Mouse (Mus musculus): ENCODE measurements around the gene Drd3. TPM values are rescaled to one million over a fixed set of nuclear protein-coding genes. Genes with fewer than 3 reads are reported as not detected.
A peak's percentile ranks its signal among the peaks of the same experiment; 100 is the strongest.

The Drd3 gene
- total and polyA plus RNA-seq, 3 experiments = not detected

DNA sequence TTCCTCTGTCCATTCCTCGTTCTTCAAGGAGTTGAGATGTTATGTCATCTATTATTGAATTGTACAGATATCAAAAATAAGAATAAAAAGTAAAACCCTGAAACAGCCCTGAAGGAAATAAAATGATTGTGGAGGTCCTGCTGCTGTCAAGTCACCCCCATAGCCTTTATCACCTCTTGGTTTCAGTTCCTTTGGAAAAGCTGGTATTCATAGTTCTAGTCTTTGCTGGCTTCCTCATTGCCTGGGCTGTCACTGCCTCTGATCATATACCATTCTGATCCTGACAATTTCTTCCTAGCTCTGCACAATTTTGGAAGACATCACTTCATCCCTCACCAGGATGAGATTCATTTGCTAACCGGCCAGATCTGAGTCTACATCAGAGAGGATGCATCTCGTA is 23.1 kb downstream of the Drd3 start:
- dilution Hi-C loops (cut with MboI; ENCODE audit: extremely low pct_ligation_motif_present, extremely low pct_unique_long_range_greater_than_20kb, low sequenced_read_pairs) = no loop called here

DNA sequence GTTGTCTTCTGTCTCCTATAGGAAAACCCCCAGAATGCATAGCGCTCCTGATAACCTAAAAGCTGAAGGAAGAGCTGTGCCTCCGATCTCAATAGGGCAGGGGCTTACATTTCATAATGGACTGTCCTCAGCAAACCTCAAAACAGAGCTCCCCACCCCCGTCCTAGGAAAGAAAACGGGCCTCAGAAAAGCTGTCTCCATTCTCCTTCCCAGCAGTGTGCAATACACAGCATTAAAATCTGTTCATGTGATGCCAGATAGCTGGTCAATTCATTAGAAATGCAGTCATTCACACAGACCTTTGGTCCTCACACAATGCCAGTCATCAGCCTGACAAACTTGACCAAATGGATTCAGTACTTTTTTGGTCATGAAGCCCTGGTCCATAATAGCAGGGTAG is 45.7 kb downstream of the Drd3 start:
- Histone ChIP-seq H3K79me2 (replicated peaks; ENCODE audit: control insufficient read depth, extremely low read depth, insufficient read depth, poor library complexity, severe bottlenecking) (no peaks in the 10 kb centered on the region), H3K36me3 (replicated peaks in 1 of 2; ENCODE audit: control insufficient read depth in 1 of 2, insufficient read depth in 1 of 2, low read length in 1 of 2) (no peaks in the 10 kb centered on the region), H3K27ac (ENCODE audit: insufficient read depth, low read depth) (no peak overlapping the region), H3K4me1 (ENCODE audit: control insufficient read depth in 1 of 2, insufficient read depth in 2 of 2) (peaks cover 9 to 16% of the 10 kb centered on the region in 2 experiments), H3K4me3 (replicated peaks in 1 of 3; ENCODE audit: low read depth in 2 of 3, low read length in 2 of 3, poor library complexity in 1 of 3) (no peak overlapping the region), H3K4me2 (ENCODE audit: insufficient read depth, low read depth, poor library complexity, severe bottlenecking) (no peak overlapping the region), H3K27me3 (replicated peaks) (no peaks in the 10 kb centered on the region), H3K9ac (ENCODE audit: insufficient read depth, low read depth) (no peak overlapping the region), H3K9me3 (replicated peaks; ENCODE audit: low read length) (no peaks in the 10 kb centered on the region)
- dilution Hi-C loops (cut with MboI; ENCODE audit: extremely low pct_ligation_motif_present, extremely low pct_unique_long_range_greater_than_20kb, low sequenced_read_pairs) = no loop called here
- no peak for DNase-seq (ENCODE audit: extremely low read depth)
- TF ChIP-seq MAFK (IDR thresholded peaks at IDR 0.05; ENCODE audit: insufficient replicate concordance, low read length) (no peak), USF1 (IDR thresholded peaks at IDR 0.05; ENCODE audit: low read depth, low read length) (no peak), TCF12 (IDR thresholded peaks at IDR 0.05; ENCODE audit: low read depth, low read length) (no peak), POLR2AphosphoS2 (IDR thresholded peaks at IDR 0.05; ENCODE audit: low read depth, low read length) (no peak), HCFC1 (IDR thresholded peaks at IDR 0.05; ENCODE audit: low read depth, low read length) (no peak), CHD2 (IDR thresholded peaks at IDR 0.05; ENCODE audit: low read length) (no peak), SMC3 (IDR thresholded peaks at IDR 0.05; ENCODE audit: low read depth, low read length) (no peak), RCOR1 (conservative IDR thresholded peaks at IDR 0.05; ENCODE audit: low read depth, low read length) (no peak), NELFE (IDR thresholded peaks at IDR 0.05; ENCODE audit: low read depth, low read length) (no peak), IRF4 (IDR thresholded peaks at IDR 0.05; ENCODE audit: low read depth, low read length) (no peak), ZC3H11A (IDR thresholded peaks at IDR 0.05; ENCODE audit: low read depth, low read length) (no peak), MEF2A (IDR thresholded peaks at IDR 0.05; ENCODE audit: borderline replicate concordance, low read depth, low read length) (no peak), JUND (conservative IDR thresholded peaks at IDR 0.05; ENCODE audit: low read depth, low read length) (no peak), BHLHE40 (IDR thresholded peaks at IDR 0.05; ENCODE audit: low read depth, low read length) (no peak), POLR2A (IDR thresholded peaks at IDR 0.05; ENCODE audit: low read depth, low read length) (no peak), CTCF (conservative IDR thresholded peaks at IDR 0.05 in 1 of 2, IDR thresholded peaks at IDR 0.05 in 1 of 2; ENCODE audit: low read depth in 2 of 2, low read length in 2 of 2) (no peak), MAZ (IDR thresholded peaks at IDR 0.05; ENCODE audit: low read depth, low read length) (no peak), MAX (IDR thresholded peaks at IDR 0.05; ENCODE audit: low read length) (no peak), ZNF384 (IDR thresholded peaks at IDR 0.05; ENCODE audit: low read depth, low read length) (no peak), ZMIZ1 (IDR thresholded peaks at IDR 0.05; ENCODE audit: low read depth, low read length) (no peak)
- in situ Hi-C loops (cut with MboI; ENCODE audit: low pct_ligation_motif_present, low pct_unique_long_range_greater_than_20kb, low sequenced_read_pairs) = no loop called here

More for the DNA sequence above, 23.1 kb downstream of the Drd3 start:
- no peak overlapping the region for H3K4me3 ChIP-seq (replicated peaks in 1 of 3; ENCODE audit: low read depth in 2 of 3, low read length in 2 of 3, poor library complexity in 1 of 3)
- TF ChIP-seq MAFK (IDR thresholded peaks at IDR 0.05; ENCODE audit: insufficient replicate concordance, low read length) = no peak
- no peak for TF ChIP-seq USF1 (IDR thresholded peaks at IDR 0.05; ENCODE audit: low read depth, low read length)
- no peak for TF ChIP-seq ETS1 (conservative IDR thresholded peaks at IDR 0.05; ENCODE audit: low read depth, low read length)
- TF ChIP-seq EP300 (IDR thresholded peaks at IDR 0.05; ENCODE audit: low read length) = peak; percentile 91
- TF ChIP-seq ELF1 (IDR thresholded peaks at IDR 0.05; ENCODE audit: low read depth, low read length) = no peak
- no peak for TF ChIP-seq SIN3A (IDR thresholded peaks at IDR 0.05; ENCODE audit: low read length)
- no peak for TF ChIP-seq NELFE (IDR thresholded peaks at IDR 0.05; ENCODE audit: low read depth, low read length)
- TF ChIP-seq UBTF (IDR thresholded peaks at IDR 0.05; ENCODE audit: low read depth, low read length) = no peak
- TF ChIP-seq RCOR1 (conservative IDR thresholded peaks at IDR 0.05; ENCODE audit: low read depth, low read length) = no peak
- TF ChIP-seq RAD21 (IDR thresholded peaks at IDR 0.05; ENCODE audit: low read depth, low read length) = no peak
- 0 out of 2 replicates have a peak, but pooled peaks have one; percentile 25 for TF ChIP-seq CHD2 (IDR thresholded peaks at IDR 0.05; ENCODE audit: low read length)
- no peak for TF ChIP-seq CHD1 (IDR thresholded peaks at IDR 0.05; ENCODE audit: low read depth, low read length)
- TF ChIP-seq ZKSCAN1 (IDR thresholded peaks at IDR 0.05; ENCODE audit: borderline replicate concordance, low read depth, low read length) = no peak
- peak; percentile 81 for TF ChIP-seq IRF4 (IDR thresholded peaks at IDR 0.05; ENCODE audit: low read depth, low read length)
- TF ChIP-seq JUN (IDR thresholded peaks at IDR 0.05; ENCODE audit: insufficient read depth, low read depth, low read length) = no peak
- TF ChIP-seq BHLHE40 (IDR thresholded peaks at IDR 0.05; ENCODE audit: low read depth, low read length) = no peak
- no peak for TF ChIP-seq USF2 (conservative IDR thresholded peaks at IDR 0.05; ENCODE audit: low read depth, low read length)
- TF ChIP-seq GABPA (IDR thresholded peaks at IDR 0.05; ENCODE audit: insufficient replicate concordance, low read depth, low read length) = no peak
- no peak for TF ChIP-seq MAZ (IDR thresholded peaks at IDR 0.05; ENCODE audit: low read depth, low read length)
- peak; percentile 34 for DNase-seq (ENCODE audit: extremely low read depth)
- in situ Hi-C loops (cut with MboI; ENCODE audit: low pct_ligation_motif_present, low pct_unique_long_range_greater_than_20kb, low sequenced_read_pairs) = no loop called here
- H3K4me2 ChIP-seq (ENCODE audit: insufficient read depth, low read depth, poor library complexity, severe bottlenecking) = 0 out of 2 replicates have a peak overlapping the region, but pooled peaks have one; percentile 2
- no peaks in the 10 kb centered on the region for H3K27me3 ChIP-seq (replicated peaks)
- no peaks in the 10 kb centered on the region for H3K79me2 ChIP-seq (replicated peaks; ENCODE audit: control insufficient read depth, extremely low read depth, insufficient read depth, poor library complexity, severe bottlenecking)
- H3K9me3 ChIP-seq (replicated peaks; ENCODE audit: low read length) = no peaks in the 10 kb centered on the region
- H3K36me3 ChIP-seq (replicated peaks in 1 of 2; ENCODE audit: control insufficient read depth in 1 of 2, insufficient read depth in 1 of 2, low read length in 1 of 2) = no peaks in the 10 kb centered on the region
- peaks cover 2 to 10% of the 10 kb centered on the region in 2 experiments; a peak in 3 of 4 replicates for H3K4me1 ChIP-seq (ENCODE audit: control insufficient read depth in 1 of 2, insufficient read depth in 2 of 2)
- H3K27ac ChIP-seq (ENCODE audit: insufficient read depth, low read depth) = no peak overlapping the region
- no peak overlapping the region for H3K9ac ChIP-seq (ENCODE audit: insufficient read depth, low read depth)

Measured in CH12.LX (cell line).